Mouse (Mus musculus): ENCODE data around the gene Lgi4. TPM values are rescaled to one million over a fixed set of nuclear protein-coding genes. Genes with fewer than 3 reads are reported as not detected.

The Lgi4 gene
- polyA plus RNA-seq, 1 experiment = 35.6 TPM

GRCm38 (mm10) chr7:31107781-31108180 lies 48.6 kb downstream of the Lgi4 start:
- no peak overlapping the region for H3K27ac ChIP-seq (ENCODE audit: insufficient read depth, low read length)
- no peak overlapping the region for H3K4me3 ChIP-seq (ENCODE audit: insufficient read depth, low read length)
- H3K4me1 ChIP-seq (ENCODE audit: control insufficient read depth, insufficient read depth, low read length) = 0 out of 2 replicates have a peak, but pooled peaks cover 2% of the 10 kb centered on the region
- TF ChIP-seq POLR2A (IDR thresholded peaks at IDR 0.05; ENCODE audit: extremely low read depth, insufficient read depth, low read length) (no peak), CTCF (IDR thresholded peaks at IDR 0.05; ENCODE audit: extremely low read depth, insufficient read depth, low read length) (no peak)

GRCm38 (mm10) chr7:31109091-31109490 lies 49.9 kb downstream of the Lgi4 start:
- no peak overlapping the region for H3K27ac ChIP-seq (ENCODE audit: insufficient read depth, low read length)
- no peak for TF ChIP-seq POLR2A (IDR thresholded peaks at IDR 0.05; ENCODE audit: extremely low read depth, insufficient read depth, low read length)
- TF ChIP-seq CTCF (IDR thresholded peaks at IDR 0.05; ENCODE audit: extremely low read depth, insufficient read depth, low read length) = no peak
- no peak overlapping the region for H3K4me3 ChIP-seq (ENCODE audit: insufficient read depth, low read length)
- 0 out of 2 replicates have a peak, but pooled peaks cover 2% of the 10 kb centered on the region for H3K4me1 ChIP-seq (ENCODE audit: control insufficient read depth, insufficient read depth, low read length)

DNA sequence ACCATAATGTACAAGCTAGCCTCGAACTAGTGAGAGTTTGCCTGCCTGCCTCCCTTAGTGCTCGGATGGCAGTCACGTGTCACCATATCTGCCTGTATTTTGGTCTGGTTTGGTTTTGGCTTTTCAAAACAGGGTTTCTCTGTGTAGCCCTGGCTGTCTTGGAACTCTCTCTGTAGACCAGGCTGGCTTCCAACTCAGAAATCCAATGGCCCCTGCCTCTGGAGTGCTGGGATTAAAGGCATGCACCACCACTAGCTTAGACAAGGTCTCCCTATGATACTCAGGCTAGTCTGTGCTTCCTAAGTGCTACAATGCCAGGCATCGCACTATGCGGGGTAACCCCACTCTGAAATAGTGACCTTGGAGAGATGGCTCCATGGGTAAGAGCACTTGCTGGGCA lies 50.7 kb downstream of the Lgi4 start:
- H3K27ac ChIP-seq (ENCODE audit: insufficient read depth, low read length) = no peak overlapping the region
- H3K4me3 ChIP-seq (ENCODE audit: insufficient read depth, low read length) = no peak overlapping the region
- 0 out of 2 replicates have a peak, but pooled peaks cover 2% of the 10 kb centered on the region for H3K4me1 ChIP-seq (ENCODE audit: control insufficient read depth, insufficient read depth, low read length)
- TF ChIP-seq CTCF (IDR thresholded peaks at IDR 0.05; ENCODE audit: extremely low read depth, insufficient read depth, low read length) = no peak
- no peak for TF ChIP-seq POLR2A (IDR thresholded peaks at IDR 0.05; ENCODE audit: extremely low read depth, insufficient read depth, low read length)

- H3K4me1 ChIP-seq (ENCODE audit: control insufficient read depth, insufficient read depth, low read length) = no peaks in the 10 kb centered on the region
- no peak for TF ChIP-seq POLR2A (IDR thresholded peaks at IDR 0.05; ENCODE audit: extremely low read depth, insufficient read depth, low read length)
- no peak for TF ChIP-seq CTCF (IDR thresholded peaks at IDR 0.05; ENCODE audit: extremely low read depth, insufficient read depth, low read length)
Measured at GRCm38 (mm10) chr7:31110861-31111385, 51.8 kb downstream of the Lgi4 start.

DNA sequence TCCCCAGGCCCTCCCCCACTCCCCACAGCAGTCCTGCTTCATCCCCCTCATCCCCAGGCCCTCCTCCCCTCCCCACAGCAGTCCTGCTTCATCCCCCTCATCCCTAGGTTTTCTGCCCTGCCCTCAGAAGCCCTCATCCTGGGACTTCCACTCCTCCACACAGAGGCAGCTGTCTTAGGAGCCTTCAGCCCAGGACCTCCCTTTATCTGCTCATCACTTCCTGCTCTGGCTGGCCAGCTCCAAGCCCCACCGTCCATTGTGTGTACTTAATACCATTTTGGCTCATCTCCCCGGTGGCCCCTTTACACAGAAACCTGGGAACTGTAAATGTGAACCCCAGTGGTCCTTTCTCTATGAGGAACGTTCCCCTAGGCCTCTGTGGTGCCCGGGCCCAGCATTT lies 52.9 kb downstream of the Lgi4 start:
- Histone ChIP-seq H3K27ac (ENCODE audit: insufficient read depth, low read length) (no peak overlapping the region), H3K4me3 (ENCODE audit: insufficient read depth, low read length) (no peak overlapping the region), H3K4me1 (ENCODE audit: control insufficient read depth, insufficient read depth, low read length) (no peaks in the 10 kb centered on the region)
- no peak for TF ChIP-seq CTCF (IDR thresholded peaks at IDR 0.05; ENCODE audit: extremely low read depth, insufficient read depth, low read length)
- TF ChIP-seq POLR2A (IDR thresholded peaks at IDR 0.05; ENCODE audit: extremely low read depth, insufficient read depth, low read length) = no peak

More at GRCm38 (mm10) chr7:31110861-31111385, 51.8 kb downstream of the Lgi4 start:
- no peak overlapping the region for H3K27ac ChIP-seq (ENCODE audit: insufficient read depth, low read length)
- H3K4me3 ChIP-seq (ENCODE audit: insufficient read depth, low read length) = no peak overlapping the region

DNA sequence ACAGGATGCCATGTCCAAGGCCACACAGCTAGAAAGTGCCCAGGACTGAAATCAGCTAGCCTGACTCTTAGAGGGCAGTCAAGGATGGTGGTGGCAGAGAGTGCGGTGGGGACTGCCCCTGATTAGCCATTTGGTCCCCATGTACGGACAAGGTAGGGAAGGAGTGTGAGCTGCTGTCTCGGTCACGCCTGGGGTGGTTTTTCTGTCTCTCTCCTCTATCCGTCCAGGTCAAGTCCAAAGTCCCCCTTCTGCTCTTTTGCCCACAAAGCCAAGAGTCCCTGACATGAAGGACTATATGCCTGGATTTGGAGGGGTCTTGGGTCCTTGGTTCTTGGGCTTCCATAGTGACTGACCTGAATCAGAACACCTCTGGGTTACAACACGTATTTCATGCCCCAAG lies 54.7 kb downstream of the Lgi4 start:
- no peak overlapping the region for H3K4me3 ChIP-seq (ENCODE audit: insufficient read depth, low read length)
- TF ChIP-seq POLR2A (IDR thresholded peaks at IDR 0.05; ENCODE audit: extremely low read depth, insufficient read depth, low read length) (no peak), CTCF (IDR thresholded peaks at IDR 0.05; ENCODE audit: extremely low read depth, insufficient read depth, low read length) (no peak)
- no peak overlapping the region for H3K27ac ChIP-seq (ENCODE audit: insufficient read depth, low read length)
- H3K4me1 ChIP-seq (ENCODE audit: control insufficient read depth, insufficient read depth, low read length) = peaks cover 4% of the 10 kb centered on the region

GRCm38 (mm10) chr7:31114646-31115045 lies 55.5 kb downstream of the Lgi4 start:
- H3K4me3 ChIP-seq (ENCODE audit: insufficient read depth, low read length) = no peak overlapping the region
- no peak for TF ChIP-seq CTCF (IDR thresholded peaks at IDR 0.05; ENCODE audit: extremely low read depth, insufficient read depth, low read length)
- TF ChIP-seq POLR2A (IDR thresholded peaks at IDR 0.05; ENCODE audit: extremely low read depth, insufficient read depth, low read length) = no peak
- H3K27ac ChIP-seq (ENCODE audit: insufficient read depth, low read length) = no peak overlapping the region

GRCm38 (mm10) chr7:31115182-31115581 lies 56.0 kb downstream of the Lgi4 start, which contains the start of gene Hpn:
Gene Hpn, minus strand, starts transcription at chr7:31115290.
- H3K4me1 ChIP-seq (ENCODE audit: control insufficient read depth, insufficient read depth, low read length) = peaks cover 4% of the 10 kb centered on the region
- H3K27ac ChIP-seq (ENCODE audit: insufficient read depth, low read length) = no peak within 1 kb of the TSS
- TF ChIP-seq POLR2A (IDR thresholded peaks at IDR 0.05; ENCODE audit: extremely low read depth, insufficient read depth, low read length) (no peak), CTCF (IDR thresholded peaks at IDR 0.05; ENCODE audit: extremely low read depth, insufficient read depth, low read length) (no peak)
- H3K4me3 ChIP-seq (ENCODE audit: insufficient read depth, low read length) = no peak within 1 kb of the TSS

More at GRCm38 (mm10) chr7:31114646-31115045, 55.5 kb downstream of the Lgi4 start:
- peaks cover 4% of the 10 kb centered on the region for H3K4me1 ChIP-seq (ENCODE audit: control insufficient read depth, insufficient read depth, low read length)

- TF ChIP-seq CTCF (IDR thresholded peaks at IDR 0.05; ENCODE audit: extremely low read depth, insufficient read depth, low read length) = no peak
- TF ChIP-seq POLR2A (IDR thresholded peaks at IDR 0.05; ENCODE audit: extremely low read depth, insufficient read depth, low read length) = no peak
- peaks cover 4% of the 10 kb centered on the region for H3K4me1 ChIP-seq (ENCODE audit: control insufficient read depth, insufficient read depth, low read length)
- H3K4me3 ChIP-seq (ENCODE audit: insufficient read depth, low read length) = no peak overlapping the region
- H3K27ac ChIP-seq (ENCODE audit: insufficient read depth, low read length) = no peak overlapping the region
Measured at GRCm38 (mm10) chr7:31115587-31116043, 56.5 kb downstream of the Lgi4 start.

- H3K4me1 ChIP-seq (ENCODE audit: control insufficient read depth, insufficient read depth, low read length) = peaks cover 4% of the 10 kb centered on the region
- TF ChIP-seq CTCF (IDR thresholded peaks at IDR 0.05; ENCODE audit: extremely low read depth, insufficient read depth, low read length) = no peak
- TF ChIP-seq POLR2A (IDR thresholded peaks at IDR 0.05; ENCODE audit: extremely low read depth, insufficient read depth, low read length) = no peak
- H3K4me3 ChIP-seq (ENCODE audit: insufficient read depth, low read length) = no peak overlapping the region
- no peak overlapping the region for H3K27ac ChIP-seq (ENCODE audit: insufficient read depth, low read length)
Measured at GRCm38 (mm10) chr7:31116721-31117145, 57.6 kb downstream of the Lgi4 start.
